Mouse (Mus musculus): ENCODE data around the gene Higd1c.
"Not testable (repeated sequence)": the region's sequence is repeated elsewhere in the genome, so short reads cannot be mapped to it uniquely, and the experiment has no call there.

The Higd1c gene

GRCm38 (mm10) chr15:100410918-100411672, 46.8 kb downstream of the Higd1c start:
- DNase-seq (ENCODE audit: low read depth, low spot score) = peak; percentile 88

- DNase-seq (ENCODE audit: low read depth, low spot score) = no peak
These were observed 47.4 kb downstream of the Higd1c start for GRCm38 (mm10) chr15:100411731-100412130.

- DNase-seq (ENCODE audit: low read depth, low spot score) = peak; percentile 41
These were observed 49.0 kb downstream of the Higd1c start for GRCm38 (mm10) chr15:100413306-100413705.

- peak; percentile 33 for DNase-seq (ENCODE audit: low read depth, low spot score)
These were observed 49.7 kb downstream of the Higd1c start for GRCm38 (mm10) chr15:100414011-100414410.

- DNase-seq (ENCODE audit: low read depth, low spot score) = no peak
These were observed 50.6 kb downstream of the Higd1c start for GRCm38 (mm10) chr15:100414942-100415341.

- no peak for DNase-seq (ENCODE audit: low read depth, low spot score)
These were observed 51.3 kb downstream of the Higd1c start for GRCm38 (mm10) chr15:100415684-100416083.

- no peak for DNase-seq (ENCODE audit: low read depth, low spot score)
These were observed 53.6 kb downstream of the Higd1c start for GRCm38 (mm10) chr15:100417854-100418450.

- no peak for DNase-seq (ENCODE audit: low read depth, low spot score)
These were observed 55.0 kb downstream of the Higd1c start for GRCm38 (mm10) chr15:100419311-100419710.

GRCm38 (mm10) chr15:100419901-100420745, 55.8 kb downstream of the Higd1c start:
- DNase-seq (ENCODE audit: low read depth, low spot score) = no peak

- peak; percentile 95 for DNase-seq (ENCODE audit: low read depth, low spot score)
These were observed 56.9 kb downstream of the Higd1c start for GRCm38 (mm10) chr15:100421059-100421757.

- not testable (repeated sequence) for DNase-seq (ENCODE audit: low read depth, low spot score)
These were observed 57.4 kb downstream of the Higd1c start, which contains the start of gene Gm5475 for GRCm38 (mm10) chr15:100421758-100422197. Gene Gm5475, plus strand, starts transcription at chr15:100422147.

- peak; percentile 40 for DNase-seq (ENCODE audit: low read depth, low spot score)
These were observed 58.1 kb downstream of the Higd1c start for GRCm38 (mm10) chr15:100422476-100422875.

GRCm38 (mm10) chr15:100422899-100423860, 58.8 kb downstream of the Higd1c start:
- DNase-seq (ENCODE audit: low read depth, low spot score) = peak; percentile 94

- DNase-seq (ENCODE audit: low read depth, low spot score) = no peak
These were observed 59.6 kb downstream of the Higd1c start for GRCm38 (mm10) chr15:100423916-100424315.

GRCm38 (mm10) chr15:100424396-100425122, 60.2 kb downstream of the Higd1c start, which contains the start of gene Slc11a2:
Gene Slc11a2, minus strand, starts transcription at chr15:100425072.
- DNase-seq (ENCODE audit: low read depth, low spot score) = no peak

GRCm38 (mm10) chr15:100428296-100428905, 64.1 kb downstream of the Higd1c start:
- no peak for DNase-seq (ENCODE audit: low read depth, low spot score)

- no peak for DNase-seq (ENCODE audit: low read depth, low spot score)
These were observed 65.7 kb downstream of the Higd1c start for GRCm38 (mm10) chr15:100429959-100430565.

GRCm38 (mm10) chr15:100433234-100433633, 68.9 kb downstream of the Higd1c start:
- no peak for DNase-seq (ENCODE audit: low read depth, low spot score)
